Mouse (Mus musculus) brain, adult 10 weeks (tissue): Measurements from ENCODE around the gene Bcl11b. TPM values are rescaled to one million over a fixed set of nuclear protein-coding genes. Genes with fewer than 3 reads are reported as not detected.

Experiments used
- polyA plus RNA-seq: library from polyadenylated mRNA; stranded (reverse); fragments of 350-450 nt; fragmentation: Illumina TruSeq; extraction: RNeasy Lipid Tissue Mini Kit (QIAGEN cat#74804); gene quantifications from one replicate; pipeline ENCODE4 v1.2.3, GENCODE M21; 2015; ENCODE audit warnings: low read depth, low replicate concordance

Bcl11b gene
- polyA plus RNA-seq = 23.7 TPM

DNA sequence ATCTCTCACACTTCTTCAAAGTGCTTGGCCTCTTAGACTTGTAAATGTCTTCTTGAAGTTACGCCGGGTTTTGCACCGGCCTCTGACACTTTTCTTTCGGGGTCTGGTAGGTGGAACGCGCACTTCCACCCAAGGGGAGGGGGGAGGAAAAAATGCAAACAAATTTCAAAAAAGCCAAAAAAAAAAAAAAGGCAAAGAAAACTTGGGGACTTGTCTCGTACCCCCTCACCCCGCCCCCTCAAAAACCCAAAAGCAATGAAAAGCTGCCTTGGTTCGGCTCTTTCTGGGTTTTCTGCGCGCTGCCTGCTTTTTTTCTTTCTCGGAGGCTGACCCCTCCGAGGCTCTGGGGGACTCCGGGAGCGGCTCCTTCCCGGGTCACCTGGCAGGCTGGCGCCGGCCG is at the start of gene Bcl11b:
Gene Bcl11b (minus strand): TSS at position 120 of the 400 bp plus-strand sequence.

Other genes starting within 250 kb of the Bcl11b start
- gene Setd3, start 175.7 kb upstream of the Bcl11b start, polyA plus RNA-seq = 160 TPM
- gene Ccnk, start 176.0 kb upstream of the Bcl11b start, polyA plus RNA-seq = 17.9 TPM